Mouse (Mus musculus) heart, postnatal 0 days (tissue): ENCODE measurements around the gene Tmem206. TPM values are rescaled to one million over a fixed set of nuclear protein-coding genes. Genes with fewer than 3 reads are reported as not detected.
A peak's percentile ranks its signal among the peaks of the same experiment; 100 is the strongest.

Experiments used
- ATAC-seq: fragments of 200-750 bp; cut with Nextera tagmentation; 2 replicates; pipeline ENCODE4 v1.8.0; 2017; ENCODE audit warnings: low read depth, moderate number of reproducible peaks, moderate library complexity; ENCODE audit not compliant: insufficient read depth
- DNase-seq: peaks from one replicate; pipeline ENCODE4 v3.0.0-alpha.2; 2016; ENCODE audit warnings: low spot score
- H3K27ac ChIP-seq: fragments of 300-500 bp; sonication (generic); 2 replicates; pipeline ENCODE4 v1.5.1; 2014; ENCODE audit warnings: low read depth, mild to moderate bottlenecking
- H3K27me3 ChIP-seq: fragments of 300-500 bp; sonication (generic); 2 replicates; pipeline ENCODE4 v1.6.1; 2014; ENCODE audit warnings: low read length, mixed read lengths; ENCODE audit not compliant: control insufficient read depth, insufficient read depth
- H3K36me3 ChIP-seq: fragments of 300-500 bp; sonication (generic); replicated peaks from 2 replicates; pipeline ENCODE4 v1.6.1; 2014; ENCODE audit warnings: low read length, mixed read lengths; ENCODE audit not compliant: control insufficient read depth, insufficient read depth
- H3K4me1 ChIP-seq: fragments of 300-500 bp; sonication (generic); 2 replicates; pipeline ENCODE4 v1.6.1; 2014; ENCODE audit warnings: antibody characterized with exemption; ENCODE audit not compliant: control insufficient read depth, insufficient read depth
- H3K4me2 ChIP-seq: fragments of 300-500 bp; sonication (generic); 2 replicates; pipeline ENCODE4 v1.6.1; 2014; ENCODE audit warnings: low read depth, mild to moderate bottlenecking, low read length, moderate library complexity
- H3K4me3 ChIP-seq: fragments of 300-500 bp; sonication (generic); 2 replicates; pipeline ENCODE4 v1.5.1; 2014; ENCODE audit warnings: low read depth, low read length
- H3K9ac ChIP-seq: fragments of 300-500 bp; sonication (generic); replicated peaks from 2 replicates; pipeline ENCODE4 v1.6.1; 2014; ENCODE audit warnings: low read depth, low read length, mixed read lengths
- H3K9me3 ChIP-seq: fragments of 300-500 bp; sonication (generic); replicated peaks from 2 replicates; pipeline ENCODE4 v1.6.1; 2016; ENCODE audit warnings: low read length; ENCODE audit not compliant: control insufficient read depth
- CTCF ChIP-seq: IDR thresholded peaks from 2 replicates; pipeline ENCODE4 v1.5.1; 2016; ENCODE audit warnings: antibody characterized with exemption, control low read depth, low read depth
- EP300 ChIP-seq: IDR thresholded peaks from 2 replicates; pipeline ENCODE4 v1.6.1; 2016; ENCODE audit warnings: antibody characterized with exemption, low read depth
- WGBS: fragments of 180-500 bp; shearing (Covaris S2); extraction: QIAGEN DNeasy Blood & Tissue Kit; methylation state at CpG from one replicate; pipeline ENCODE4 v1.1.7; 2014; 5-methylcytosine and 5-hydroxymethylcytosine counted together
- polyA plus RNA-seq: library from polyadenylated mRNA; unstranded; fragments of >200 nt; fragmentation: Nextera tagmentation; extraction: Ambion mirVana; gene quantifications from 2 replicates; pipeline ENCODE4 v1.2.1, GENCODE M21; 2015
- total RNA-seq: library from RNA; depleted of rRNA; stranded (reverse); fragments of >200 nt; gene quantifications from 2 replicates; pipeline ENCODE4 v1.2.3, GENCODE M21; 2014; ENCODE audit warnings: low replicate concordance

Gene Tmem206
- total and polyA plus RNA-seq, 2 experiments from 2014 or later, result 5.3 to 10.9 TPM

GRCm38 (mm10) chr1:191326233-191326882, 646 bp downstream of the Tmem206 start:
- TF ChIP-seq EP300, result no peak
- TF ChIP-seq CTCF, result no peak
- H3K27me3 ChIP-seq, result no peaks in the 10 kb centered on the region
- H3K4me1 ChIP-seq, result 0 out of 2 replicates have a peak, but pooled peaks cover 10% of the 10 kb centered on the region
- peak overlapping the region; percentile 62 for H3K9ac ChIP-seq
- DNase-seq (peak; percentile 46), ATAC-seq (peak; percentile 67)
- no peaks in the 10 kb centered on the region for H3K9me3 ChIP-seq
- H3K36me3 ChIP-seq, result 0 out of 2 replicates have a peak, but pooled peaks cover under 1% of the 10 kb centered on the region
- H3K27ac ChIP-seq, result peak overlapping the region; percentile 31
- 2% methylated on average over 34 of the region's 35 CpGs for WGBS
- peak overlapping the region; percentile 77 for H3K4me3 ChIP-seq
- H3K4me2 ChIP-seq, result peak overlapping the region; percentile 97

GRCm38 (mm10) chr1:191327258-191327657, 1.5 kb downstream of the Tmem206 start:
- 0 out of 2 replicates have a peak, but pooled peaks cover 10% of the 10 kb centered on the region for H3K4me1 ChIP-seq
- H3K9ac ChIP-seq, result no peak overlapping the region
- TF ChIP-seq CTCF, result no peak
- TF ChIP-seq EP300, result no peak
- no peak overlapping the region for H3K4me3 ChIP-seq
- no peak overlapping the region for H3K27ac ChIP-seq
- 75% methylated on average over 8 of the region's 8 CpGs for WGBS
- DNase-seq, result no peak
- H3K27me3 ChIP-seq, result no peaks in the 10 kb centered on the region
- peak overlapping the region; percentile 97; the same call in 1 of the 2 replicates for H3K4me2 ChIP-seq
- no peak for ATAC-seq
- peaks cover 5% of the 10 kb centered on the region; the same call in 1 of the 2 replicates for H3K36me3 ChIP-seq
- H3K9me3 ChIP-seq, result no peaks in the 10 kb centered on the region

- Histone ChIP-seq H3K4me3 (no peak overlapping the region), H3K27me3 (no peaks in the 10 kb centered on the region), H3K36me3 (peaks cover 5% of the 10 kb centered on the region; the same call in 1 of the 2 replicates), H3K9ac (no peak overlapping the region), H3K4me1 (0 out of 2 replicates have a peak, but pooled peaks cover 10% of the 10 kb centered on the region), H3K27ac (no peak overlapping the region), H3K4me2 (no peak overlapping the region), H3K9me3 (no peaks in the 10 kb centered on the region)
- 63% methylated on average over 8 of the region's 8 CpGs for WGBS
- TF ChIP-seq EP300, result no peak
- no peak for TF ChIP-seq CTCF
- ATAC-seq (no peak), DNase-seq (no peak)
These were observed 2.3 kb downstream of the Tmem206 start for GRCm38 (mm10) chr1:191328019-191328441.

- H3K9me3 ChIP-seq, result no peaks in the 10 kb centered on the region
- ATAC-seq (no peak), DNase-seq (no peak)
- WGBS, result 91% methylated on average over 4 of the region's 4 CpGs
- TF ChIP-seq EP300, result no peak
- TF ChIP-seq CTCF, result no peak
- no peak overlapping the region for H3K4me3 ChIP-seq
- H3K27me3 ChIP-seq, result no peaks in the 10 kb centered on the region
- peaks cover 11% of the 10 kb centered on the region; the same call in 1 of the 2 replicates for H3K36me3 ChIP-seq
- 0 out of 2 replicates have a peak, but pooled peaks cover 8% of the 10 kb centered on the region for H3K4me1 ChIP-seq
- H3K27ac ChIP-seq, result no peak overlapping the region
- H3K9ac ChIP-seq, result no peak overlapping the region
- no peak overlapping the region for H3K4me2 ChIP-seq
These were observed 4.6 kb downstream of the Tmem206 start for GRCm38 (mm10) chr1:191330356-191330755.

- 73% methylated on average over 5 of the region's 5 CpGs for WGBS
- Histone ChIP-seq H3K27me3 (no peaks in the 10 kb centered on the region), H3K27ac (no peak overlapping the region), H3K4me1 (no peaks in the 10 kb centered on the region), H3K4me3 (no peak overlapping the region), H3K4me2 (no peak overlapping the region), H3K9ac (no peak overlapping the region), H3K9me3 (no peaks in the 10 kb centered on the region), H3K36me3 (peaks cover 26% of the 10 kb centered on the region)
- DNase-seq (no peak), ATAC-seq (no peak)
- TF ChIP-seq EP300 (no peak), CTCF (no peak)
These were observed 8.8 kb downstream of the Tmem206 start for GRCm38 (mm10) chr1:191334500-191334899.
